Mouse (Mus musculus) gastrocnemius, adult 18-20 months (tissue): Measurements from ENCODE around the gene Fbxl17. TPM values are rescaled to one million over a fixed set of nuclear protein-coding genes. Genes with fewer than 3 reads are reported as not detected.
A peak's percentile ranks its signal among the peaks of the same experiment; 100 is the strongest.

ENCODE experiments used
- DNase-seq: peaks from one replicate; pipeline ENCODE4 v3.0.0; 2021; ENCODE audit warnings: low spot score
- long read RNA-seq, 2 experiments: library from polyadenylated mRNA; stranded (forward); transcript quantifications; one replicate each; pipeline ENCODE4 v2.0.0; 2021
- total RNA-seq, 2 experiments: library from RNA; stranded (reverse); gene quantifications; 2 replicates each; pipeline ENCODE4 v1.2.3; 2021

Fbxl17 gene
- total RNA-seq, result 10 to 100 TPM; 47.4 to 47.8 TPM
- long read RNA-seq, experiment 1, full-length matches to known transcripts, result 90 of 95 reads
- long read RNA-seq, experiment 1, partial matches to known transcripts, result 3 of 95 reads
- long read RNA-seq, experiment 1, other reads (novel, unspliced or antisense), result 2 of 95 reads
- long read RNA-seq, experiment 2, full-length matches to known transcripts, result 53 of 71 reads
- long read RNA-seq, experiment 2, partial matches to known transcripts, result 2 of 71 reads
- long read RNA-seq, experiment 2, other reads (novel, unspliced or antisense), result 16 of 71 reads

- peak; percentile 51 for DNase-seq
Measured at GRCm38 (mm10) chr17:63499636-63500155, at the start of gene Fbxl17. Gene Fbxl17 (minus strand): TSS chr17:63500017.

- DNase-seq, result no peak
Measured at GRCm38 (mm10) chr17:63547465-63547864, 47.6 kb upstream of the Fbxl17 start.

- DNase-seq, result no peak
Measured at GRCm38 (mm10) chr17:63534576-63535265, 34.9 kb upstream of the Fbxl17 start.

GRCm38 (mm10) chr17:63533074-63533836 lies 33.4 kb upstream of the Fbxl17 start:
- DNase-seq, result no peak

GRCm38 (mm10) chr17:63529476-63529875 lies 29.7 kb upstream of the Fbxl17 start:
- no peak for DNase-seq

- DNase-seq, result no peak
Measured at GRCm38 (mm10) chr17:63520691-63521090, 20.9 kb upstream of the Fbxl17 start.

- no peak for DNase-seq
Measured at GRCm38 (mm10) chr17:63510451-63510850, 10.6 kb upstream of the Fbxl17 start.

GRCm38 (mm10) chr17:63501091-63501490 lies 1.3 kb upstream of the Fbxl17 start:
- no peak for DNase-seq

- peak; percentile 77 for DNase-seq
Measured at GRCm38 (mm10) chr17:63500156-63500834, 478 bp upstream of the Fbxl17 start.

GRCm38 (mm10) chr17:63498717-63499635 lies 841 bp downstream of the Fbxl17 start:
- DNase-seq, result peak; percentile 38

GRCm38 (mm10) chr17:63498182-63498716 lies 1.6 kb downstream of the Fbxl17 start:
- DNase-seq, result no peak

GRCm38 (mm10) chr17:63497206-63497731 lies 2.5 kb downstream of the Fbxl17 start:
- DNase-seq, result no peak

- DNase-seq, result no peak
Measured at GRCm38 (mm10) chr17:63496153-63496552, 3.7 kb downstream of the Fbxl17 start.

GRCm38 (mm10) chr17:63493876-63494580 lies 5.8 kb downstream of the Fbxl17 start:
- DNase-seq, result no peak

- peak; percentile 48 for DNase-seq
Measured at GRCm38 (mm10) chr17:63493274-63493673, 6.5 kb downstream of the Fbxl17 start.

GRCm38 (mm10) chr17:63492665-63493273 lies 7.0 kb downstream of the Fbxl17 start:
- no peak for DNase-seq

GRCm38 (mm10) chr17:63489525-63489924 lies 10.3 kb downstream of the Fbxl17 start:
- no peak for DNase-seq

- DNase-seq, result peak; percentile 75
Measured at GRCm38 (mm10) chr17:63467866-63468265, 32.0 kb downstream of the Fbxl17 start.

GRCm38 (mm10) chr17:63465239-63465638 lies 34.6 kb downstream of the Fbxl17 start:
- DNase-seq, result no peak
